Mouse (Mus musculus): ENCODE data around the gene Nutf2-ps1. TPM values are rescaled to one million over a fixed set of nuclear protein-coding genes. Genes with fewer than 3 reads are reported as not detected.
"Not testable (repeated sequence)": the region's sequence is repeated elsewhere in the genome, so short reads cannot be mapped to it uniquely, and the experiment has no call there.

Nutf2-ps1 gene
- total RNA-seq (2015) (60.9 and 62.8 TPM in 2 replicates), total RNA-seq (2017) (141 and 174 TPM in 2 replicates)

GRCm38 (mm10) chr19:53588968-53589367 is at the start of gene Nutf2-ps1:
Gene Nutf2-ps1 (minus strand): TSS chr19:53589068.
- ATAC-seq (replicated peaks; ENCODE audit: poor library complexity), result not testable (repeated sequence)

GRCm38 (mm10) chr19:53638041-53638440 is 49.2 kb upstream of the Nutf2-ps1 start:
- peak; percentile 57 for ATAC-seq (replicated peaks; ENCODE audit: poor library complexity)

- no peak for ATAC-seq (replicated peaks; ENCODE audit: poor library complexity)
These were observed 32.8 kb upstream of the Nutf2-ps1 start for GRCm38 (mm10) chr19:53621681-53622080.

GRCm38 (mm10) chr19:53608921-53609320 is 20.1 kb upstream of the Nutf2-ps1 start:
- ATAC-seq (replicated peaks; ENCODE audit: poor library complexity), result peak; percentile 96

- no peak for ATAC-seq (replicated peaks; ENCODE audit: poor library complexity)
These were observed 12.4 kb upstream of the Nutf2-ps1 start for GRCm38 (mm10) chr19:53601363-53601655.

GRCm38 (mm10) chr19:53600549-53601362 is 11.9 kb upstream of the Nutf2-ps1 start:
- peak; percentile 53 for ATAC-seq (replicated peaks; ENCODE audit: poor library complexity)

- ATAC-seq (replicated peaks; ENCODE audit: poor library complexity), result peak; percentile 94
These were observed 11.1 kb upstream of the Nutf2-ps1 start, which contains the start of gene Smc3 for GRCm38 (mm10) chr19:53599757-53600539. Gene Smc3 (plus strand): TSS chr19:53600398.

- no peak for ATAC-seq (replicated peaks; ENCODE audit: poor library complexity)
These were observed 8.0 kb upstream of the Nutf2-ps1 start for GRCm38 (mm10) chr19:53596723-53597474.

GRCm38 (mm10) chr19:53587686-53588085 is 1.2 kb downstream of the Nutf2-ps1 start:
- ATAC-seq (replicated peaks; ENCODE audit: poor library complexity), result not testable (repeated sequence)

- not testable (repeated sequence) for ATAC-seq (replicated peaks; ENCODE audit: poor library complexity)
These were observed 8.6 kb downstream of the Nutf2-ps1 start for GRCm38 (mm10) chr19:53580271-53580670.

GRCm38 (mm10) chr19:53578597-53579252 is 10.1 kb downstream of the Nutf2-ps1 start:
- peak; percentile 90 for ATAC-seq (replicated peaks; ENCODE audit: poor library complexity)

GRCm38 (mm10) chr19:53577025-53577800 is 11.7 kb downstream of the Nutf2-ps1 start:
- ATAC-seq (replicated peaks; ENCODE audit: poor library complexity), result no peak

- no peak for ATAC-seq (replicated peaks; ENCODE audit: poor library complexity)
These were observed 12.8 kb downstream of the Nutf2-ps1 start for GRCm38 (mm10) chr19:53576061-53576460.

- ATAC-seq (replicated peaks; ENCODE audit: poor library complexity), result no peak
These were observed 13.4 kb downstream of the Nutf2-ps1 start for GRCm38 (mm10) chr19:53575296-53576010.

- no peak for ATAC-seq (replicated peaks; ENCODE audit: poor library complexity)
These were observed 14.3 kb downstream of the Nutf2-ps1 start for GRCm38 (mm10) chr19:53574546-53574945.

- no peak for ATAC-seq (replicated peaks; ENCODE audit: poor library complexity)
These were observed 14.7 kb downstream of the Nutf2-ps1 start for GRCm38 (mm10) chr19:53574131-53574530.

GRCm38 (mm10) chr19:53573151-53573550 is 15.7 kb downstream of the Nutf2-ps1 start:
- ATAC-seq (replicated peaks; ENCODE audit: poor library complexity), result no peak

- ATAC-seq (replicated peaks; ENCODE audit: poor library complexity), result no peak
These were observed 16.3 kb downstream of the Nutf2-ps1 start for GRCm38 (mm10) chr19:53572607-53573006.
